Mouse (Mus musculus): Measurements from ENCODE around the gene Palm. TPM values are rescaled to one million over a fixed set of nuclear protein-coding genes. Genes with fewer than 3 reads are reported as not detected.
"Not testable (repeated sequence)": the region's sequence is repeated elsewhere in the genome, so short reads cannot be mapped to it uniquely, and the experiment has no call there.

Palm gene
- polyA plus RNA-seq, 1 experiment: 34.2 TPM

DNA sequence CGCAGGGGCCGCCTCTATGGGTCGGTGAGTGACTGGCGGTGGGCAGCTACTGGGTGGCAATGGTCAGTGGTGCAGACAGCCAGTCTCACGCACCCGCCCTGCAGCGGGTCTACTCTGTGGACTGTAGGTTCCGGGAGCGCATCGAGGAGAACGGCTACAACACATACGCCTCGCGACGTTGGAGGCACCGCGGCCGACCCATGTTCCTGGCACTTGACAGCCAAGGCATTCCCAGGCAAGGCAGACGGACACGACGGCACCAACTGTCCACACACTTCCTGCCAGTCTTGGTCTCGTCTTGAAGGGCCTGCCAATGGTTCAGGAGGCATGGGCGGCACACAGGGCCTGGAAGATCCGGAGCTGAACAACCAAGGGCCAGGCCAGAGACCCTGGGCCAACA, 36.7 kb upstream of the Palm start:
- no peaks in the 10 kb centered on the region for H3K4me1 ChIP-seq (ENCODE audit: control insufficient read depth, insufficient read depth, low read length)
- TF ChIP-seq CTCF (IDR thresholded peaks at IDR 0.05; ENCODE audit: insufficient read depth, low read length) (no peak), POLR2A (IDR thresholded peaks at IDR 0.05; ENCODE audit: borderline replicate concordance, extremely low read depth, low read depth, low read length) (no peak)
- DNase-seq: no peak
- H3K4me3 ChIP-seq (replicated peaks; ENCODE audit: extremely low read depth, low read depth, low read length): no peak overlapping the region
- WGBS: 88% methylated on average over 24 of the region's 24 CpGs

DNA sequence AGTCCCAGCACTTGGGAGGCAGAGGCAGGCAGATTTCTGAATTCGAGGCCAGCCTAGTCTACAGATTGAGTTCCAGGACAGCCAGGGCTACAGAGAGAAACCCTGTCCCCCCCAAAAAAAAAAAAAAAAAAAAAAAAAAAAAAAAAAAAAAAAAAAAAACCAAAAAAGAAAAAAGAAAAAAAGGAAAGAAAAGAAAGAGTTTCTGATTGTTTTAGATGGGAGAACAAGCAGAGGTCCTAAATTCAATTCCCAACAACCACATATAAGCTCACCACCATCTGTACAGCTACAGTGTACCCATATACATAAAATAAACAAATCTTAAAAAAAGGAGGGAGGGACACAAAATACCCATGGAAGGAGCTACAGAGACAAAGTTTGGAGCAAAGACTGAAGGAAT, 33.7 kb upstream of the Palm start:
- H3K4me1 ChIP-seq (ENCODE audit: control insufficient read depth, insufficient read depth, low read length); DNase-seq; H3K4me3 ChIP-seq (replicated peaks; ENCODE audit: extremely low read depth, low read depth, low read length): not testable (repeated sequence)
- 86% methylated on average over 1 of the region's 1 CpGs for WGBS

DNA sequence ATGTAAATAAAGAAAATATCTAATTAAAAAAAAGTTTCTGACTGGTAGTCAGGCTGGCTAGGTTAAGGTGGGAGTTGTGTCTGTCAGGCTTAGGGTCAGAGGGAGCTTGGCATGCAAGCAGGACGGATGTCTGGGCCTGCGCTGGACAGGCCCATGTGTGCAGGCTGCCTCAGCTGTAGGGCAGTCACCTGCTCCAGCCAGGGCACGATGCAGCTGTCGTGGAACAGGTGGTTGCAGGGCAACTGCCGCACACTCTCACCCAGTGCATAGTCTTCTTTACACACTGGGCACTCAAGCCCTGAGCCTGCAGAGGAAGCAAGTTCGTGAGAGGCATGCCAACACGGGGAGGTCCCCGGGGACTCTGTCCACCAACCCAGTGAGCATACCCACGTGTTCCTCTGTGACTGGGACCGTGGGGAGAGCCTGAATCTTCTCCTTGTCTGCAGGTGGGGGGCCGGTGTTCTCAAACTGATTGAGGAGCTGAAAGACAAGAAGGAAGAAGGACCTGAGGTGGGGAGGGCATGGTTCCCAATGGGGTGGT, 32.7 kb upstream of the Palm start:
- H3K4me3 ChIP-seq (replicated peaks; ENCODE audit: extremely low read depth, low read depth, low read length): no peak overlapping the region
- no peak for DNase-seq
- WGBS: 82% methylated on average over 11 of the region's 11 CpGs
- H3K4me1 ChIP-seq (ENCODE audit: control insufficient read depth, insufficient read depth, low read length): no peaks in the 10 kb centered on the region; the same call in 1 of the 2 replicates
- TF ChIP-seq CTCF (IDR thresholded peaks at IDR 0.05; ENCODE audit: insufficient read depth, low read length) (no peak), POLR2A (IDR thresholded peaks at IDR 0.05; ENCODE audit: borderline replicate concordance, extremely low read depth, low read depth, low read length) (no peak)

DNA sequence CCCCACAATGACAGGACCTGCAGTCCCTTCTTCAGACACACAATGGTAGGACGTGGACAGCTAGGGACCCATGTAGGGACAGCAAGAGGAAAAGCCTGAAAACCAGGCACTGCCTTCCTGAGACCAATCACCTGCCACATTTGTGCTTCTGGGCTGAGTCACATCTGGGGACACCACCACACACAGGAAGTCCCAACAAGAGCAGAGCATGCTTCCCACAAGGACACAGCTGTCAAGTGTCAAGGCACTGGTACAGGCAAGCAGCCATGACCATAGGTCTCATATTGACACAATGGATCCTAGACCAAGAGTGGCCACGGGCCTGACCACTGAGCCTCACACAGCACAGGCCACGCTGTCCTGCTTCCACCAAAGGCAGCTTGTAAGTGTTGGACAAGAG, 30.5 kb upstream of the Palm start:
- DNase-seq: no peak
- TF ChIP-seq POLR2A (IDR thresholded peaks at IDR 0.05; ENCODE audit: borderline replicate concordance, extremely low read depth, low read depth, low read length): no peak
- TF ChIP-seq CTCF (IDR thresholded peaks at IDR 0.05; ENCODE audit: insufficient read depth, low read length): no peak
- 84% methylated on average over 3 of the region's 3 CpGs for WGBS

DNA sequence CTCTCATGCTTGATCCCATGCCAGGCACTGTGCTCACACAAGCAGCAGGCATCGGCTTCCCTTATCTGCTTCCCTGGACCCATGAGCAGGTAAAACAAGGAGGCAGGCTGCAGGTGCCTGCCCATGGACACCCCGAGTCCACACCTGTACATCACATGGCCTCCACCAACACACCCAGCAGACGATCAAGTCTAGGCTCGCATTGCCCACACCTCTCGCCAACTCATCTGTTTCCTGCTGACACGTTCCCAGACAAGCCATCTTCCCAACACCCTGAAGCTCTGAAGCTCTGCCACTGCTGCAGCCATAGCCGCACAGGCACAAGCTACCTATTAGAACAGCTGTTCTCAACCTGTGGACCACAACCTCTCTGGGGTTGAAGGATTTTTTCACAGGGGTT, 29.1 kb upstream of the Palm start:
- H3K4me1 ChIP-seq (ENCODE audit: control insufficient read depth, insufficient read depth, low read length): peaks cover 8% of the 10 kb centered on the region
- DNase-seq: no peak
- TF ChIP-seq POLR2A (IDR thresholded peaks at IDR 0.05; ENCODE audit: borderline replicate concordance, extremely low read depth, low read depth, low read length): no peak
- TF ChIP-seq CTCF (IDR thresholded peaks at IDR 0.05; ENCODE audit: insufficient read depth, low read length): no peak
- H3K4me3 ChIP-seq (replicated peaks; ENCODE audit: extremely low read depth, low read depth, low read length): no peak overlapping the region
- WGBS: 61% methylated on average over 7 of the region's 7 CpGs

More for the DNA sequence above, 30.5 kb upstream of the Palm start:
- Histone ChIP-seq H3K4me1 (ENCODE audit: control insufficient read depth, insufficient read depth, low read length) (peaks cover 8% of the 10 kb centered on the region), H3K4me3 (replicated peaks; ENCODE audit: extremely low read depth, low read depth, low read length) (no peak overlapping the region)

DNA sequence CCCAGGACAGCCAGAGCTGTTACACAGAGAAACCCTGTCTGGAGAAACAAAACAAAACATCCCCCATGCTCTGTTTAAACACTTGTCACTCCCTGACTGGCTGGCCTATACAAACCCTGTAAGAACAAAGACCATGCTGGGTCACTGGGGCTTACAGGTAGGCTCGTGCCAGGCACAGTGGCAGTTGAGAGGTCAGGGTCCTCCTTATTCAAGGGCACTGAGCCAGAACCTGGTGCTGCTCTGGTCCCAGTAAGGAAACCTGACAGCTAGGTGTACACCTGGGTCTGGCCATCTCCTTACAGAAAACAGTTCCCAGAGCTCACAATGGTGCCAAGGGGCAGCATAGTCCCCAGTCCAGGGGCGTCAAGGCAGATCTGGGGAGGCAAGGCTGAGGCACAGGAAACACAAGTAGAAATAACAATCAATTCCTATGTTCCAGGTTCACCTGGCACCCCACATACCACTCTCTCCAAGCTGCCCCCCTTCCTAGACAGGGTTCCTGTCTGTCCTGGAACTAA, 28.1 kb upstream of the Palm start:
- DNase-seq: no peak
- 52% methylated on average over 2 of the region's 2 CpGs for WGBS
- peaks cover 8% of the 10 kb centered on the region for H3K4me1 ChIP-seq (ENCODE audit: control insufficient read depth, insufficient read depth, low read length)
- no peak for TF ChIP-seq CTCF (IDR thresholded peaks at IDR 0.05; ENCODE audit: insufficient read depth, low read length)
- no peak for TF ChIP-seq POLR2A (IDR thresholded peaks at IDR 0.05; ENCODE audit: borderline replicate concordance, extremely low read depth, low read depth, low read length)
- no peak overlapping the region for H3K4me3 ChIP-seq (replicated peaks; ENCODE audit: extremely low read depth, low read depth, low read length)

DNA sequence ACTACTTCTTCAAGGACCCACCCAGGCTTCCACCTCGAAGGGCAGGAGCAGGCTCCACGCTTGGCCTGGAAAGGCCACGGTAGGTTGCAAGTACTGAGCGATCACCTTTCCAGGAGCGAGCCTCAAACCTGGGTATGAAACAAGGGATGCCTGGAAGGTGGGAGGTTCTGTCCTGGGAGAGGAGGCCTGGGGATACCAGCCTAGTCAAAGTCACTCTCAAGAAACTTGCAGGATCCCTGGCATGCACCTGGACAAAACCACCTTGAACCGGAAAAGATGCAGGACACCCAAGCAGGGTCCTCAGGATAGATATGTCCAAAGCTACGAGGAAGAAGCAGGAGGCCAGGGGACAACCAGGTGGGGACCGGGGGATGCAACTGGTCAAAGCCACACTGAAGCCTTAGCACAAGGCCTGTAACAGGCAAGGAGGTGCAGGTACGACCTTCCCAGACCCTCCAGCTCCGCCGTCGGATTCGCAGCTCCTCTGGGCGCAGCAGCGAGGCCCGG, 27.3 kb upstream of the Palm start:
- WGBS: 5% methylated on average over 16 of the region's 16 CpGs
- H3K4me1 ChIP-seq (ENCODE audit: control insufficient read depth, insufficient read depth, low read length): peaks cover 8% of the 10 kb centered on the region
- no peak for TF ChIP-seq CTCF (IDR thresholded peaks at IDR 0.05; ENCODE audit: insufficient read depth, low read length)
- no peak for TF ChIP-seq POLR2A (IDR thresholded peaks at IDR 0.05; ENCODE audit: borderline replicate concordance, extremely low read depth, low read depth, low read length)
- H3K4me3 ChIP-seq (replicated peaks; ENCODE audit: extremely low read depth, low read depth, low read length): peak overlapping the region; percentile 94
- DNase-seq: no peak

DNA sequence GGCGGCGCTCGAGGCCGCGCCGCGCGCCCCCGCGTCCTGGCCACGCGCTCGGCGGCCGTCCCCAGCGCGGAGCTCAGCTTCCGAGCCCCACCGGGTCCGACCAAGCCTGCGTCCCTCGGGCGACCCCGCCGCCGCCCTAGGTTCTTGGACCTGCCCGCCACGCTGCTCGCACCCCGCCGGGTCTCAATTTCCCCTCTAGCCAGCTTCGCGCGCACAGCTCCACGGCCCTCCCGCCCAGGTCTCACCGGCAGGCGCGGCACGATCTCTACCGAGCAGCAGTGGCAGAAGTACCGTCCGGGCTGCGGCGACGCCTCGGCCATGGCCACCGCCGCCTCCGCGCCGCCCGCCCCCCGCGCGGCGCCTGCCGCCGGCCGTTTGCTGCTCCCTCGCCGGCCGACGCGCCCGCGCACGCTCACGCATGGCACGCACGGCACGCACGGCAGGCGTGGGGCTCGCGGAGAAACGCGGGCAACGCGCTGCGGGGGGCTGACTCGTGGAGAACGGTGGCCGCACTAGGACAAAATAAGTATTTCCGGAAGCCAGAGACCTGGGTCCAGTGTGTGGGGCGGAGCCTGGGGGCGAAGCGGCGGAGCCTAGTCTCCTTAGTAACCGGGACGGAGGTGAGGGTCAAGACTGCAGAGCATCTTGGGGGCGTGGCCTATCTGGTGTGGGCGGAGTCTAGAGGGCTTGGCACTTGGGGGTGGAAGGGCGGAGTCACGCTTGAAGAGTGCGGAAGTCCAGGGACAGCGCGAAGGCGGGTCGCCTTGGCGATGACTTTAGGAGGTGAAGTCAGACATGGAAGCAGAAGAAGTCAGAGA, 26.7 kb upstream of the Palm start, which contains the start of gene Rnf126:
Gene Rnf126, minus strand, starts transcription at position 445 of the 818 bp plus-strand sequence.
- DNase-seq: peak; percentile 100
- Histone ChIP-seq H3K4me3 (replicated peaks; ENCODE audit: extremely low read depth, low read depth, low read length) (peak within 1 kb of the TSS; percentile 94), H3K4me1 (ENCODE audit: control insufficient read depth, insufficient read depth, low read length) (peaks cover 8% of the 10 kb centered on the region)
- TF ChIP-seq CTCF (IDR thresholded peaks at IDR 0.05; ENCODE audit: insufficient read depth, low read length) (no peak), POLR2A (IDR thresholded peaks at IDR 0.05; ENCODE audit: borderline replicate concordance, extremely low read depth, low read depth, low read length) (peak; percentile 73; the same call in 1 of the 2 replicates)
- under 1% methylated on average over 97 of the region's 101 CpGs for WGBS

DNA sequence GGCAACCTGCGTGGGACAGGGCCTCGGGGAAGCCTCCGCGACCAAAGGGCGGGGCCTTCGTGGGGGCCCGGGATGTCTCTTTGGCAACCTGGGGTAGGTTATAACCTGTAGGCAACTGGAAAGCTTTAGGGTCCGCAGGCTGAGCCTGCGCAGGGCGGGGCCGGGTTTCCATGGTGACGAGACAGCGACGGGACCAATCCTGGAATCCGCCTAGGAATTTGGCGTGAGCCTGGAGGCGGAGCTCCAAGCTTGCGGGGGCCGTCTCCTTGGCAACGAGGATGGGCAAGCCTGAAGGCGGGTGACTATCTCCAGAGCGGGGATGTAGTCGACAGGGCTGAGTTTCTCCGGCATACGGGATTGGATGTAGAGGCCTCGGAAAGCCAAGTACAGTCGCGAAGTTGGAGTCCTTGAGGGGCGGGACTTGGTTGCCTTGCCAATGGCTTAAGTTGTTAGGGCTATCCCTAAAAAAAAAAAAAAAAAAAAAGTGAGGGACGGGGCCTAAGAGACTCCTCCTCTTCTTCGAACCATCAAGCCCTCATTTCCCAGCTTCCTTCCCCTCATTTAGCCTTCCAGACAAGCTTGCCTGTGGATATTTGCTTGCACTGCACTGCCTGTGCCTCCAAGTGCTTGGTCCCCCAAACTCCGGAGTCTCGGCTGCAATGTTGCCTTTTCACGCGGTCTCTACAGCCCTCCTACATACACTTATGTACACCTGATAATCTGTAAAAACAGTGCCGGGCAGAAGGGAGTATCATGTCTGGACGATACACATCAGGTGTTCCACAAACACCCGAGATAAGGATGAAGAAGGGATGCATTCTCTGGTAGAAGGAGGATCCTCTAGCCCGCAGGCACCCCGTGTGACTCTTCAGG, 25.8 kb upstream of the Palm start:
- Histone ChIP-seq H3K4me3 (replicated peaks; ENCODE audit: extremely low read depth, low read depth, low read length) (peak overlapping the region; percentile 94), H3K4me1 (ENCODE audit: control insufficient read depth, insufficient read depth, low read length) (peaks cover 8% of the 10 kb centered on the region)
- 9% methylated on average over 40 of the region's 40 CpGs for WGBS
- TF ChIP-seq POLR2A (IDR thresholded peaks at IDR 0.05; ENCODE audit: borderline replicate concordance, extremely low read depth, low read depth, low read length) (no peak), CTCF (IDR thresholded peaks at IDR 0.05; ENCODE audit: insufficient read depth, low read length) (no peak)
- DNase-seq: peak; percentile 79
